Mouse (Mus musculus): ENCODE results near the gene Mvb12b. TPM values are rescaled to one million over a fixed set of nuclear protein-coding genes. Genes with fewer than 3 reads are reported as not detected.

Mvb12b gene
- polyA plus RNA-seq, 1 experiment from 2014 or later: 24.0 TPM

- Histone ChIP-seq H3K4me3 (replicated peaks; ENCODE audit: low read depth, low read length) (no peak overlapping the region), H3K36me3 (ENCODE audit: insufficient read depth, low read length) (no peaks in the 10 kb centered on the region), H3K27ac (no peak overlapping the region), H3K9me3 (replicated peaks; ENCODE audit: low read length) (no peaks in the 10 kb centered on the region), H3K27me3 (ENCODE audit: insufficient read depth, low read length) (no peaks in the 10 kb centered on the region), H3K4me2 (ENCODE audit: low read length) (no peak overlapping the region), H3K4me1 (replicated peaks; ENCODE audit: insufficient read depth, low read length) (no peaks in the 10 kb centered on the region), H3K9ac (ENCODE audit: low read depth, low read length) (no peak overlapping the region)
- ATAC-seq (replicated peaks; ENCODE audit: low FRiP score, low read depth): no peak
- TF ChIP-seq CTCF (IDR thresholded peaks at IDR 0.05; ENCODE audit: low read depth): peak; percentile 11; the same call in 1 of the 2 replicates
- no peak for DNase-seq (ENCODE audit: low spot score)
- WGBS: 76% methylated on average over 3 of the region's 3 CpGs
Observed at GRCm38 (mm10) chr2:33693931-33694330, 193.8 kb downstream of the Mvb12b start.

GRCm38 (mm10) chr2:33689880-33690462 lies 197.8 kb downstream of the Mvb12b start:
- Histone ChIP-seq H3K27me3 (ENCODE audit: insufficient read depth, low read length) (no peaks in the 10 kb centered on the region), H3K27ac (no peak overlapping the region), H3K36me3 (ENCODE audit: insufficient read depth, low read length) (no peaks in the 10 kb centered on the region), H3K9ac (ENCODE audit: low read depth, low read length) (no peak overlapping the region), H3K4me3 (replicated peaks; ENCODE audit: low read depth, low read length) (no peak overlapping the region), H3K4me2 (ENCODE audit: low read length) (no peak overlapping the region), H3K9me3 (replicated peaks; ENCODE audit: low read length) (no peaks in the 10 kb centered on the region), H3K4me1 (replicated peaks; ENCODE audit: insufficient read depth, low read length) (no peaks in the 10 kb centered on the region)
- DNase-seq (ENCODE audit: low spot score): peak; percentile 55
- WGBS: 26% methylated on average over 9 of the region's 9 CpGs
- TF ChIP-seq CTCF (IDR thresholded peaks at IDR 0.05; ENCODE audit: low read depth): peak; percentile 78
- ATAC-seq (replicated peaks; ENCODE audit: low FRiP score, low read depth): 0 out of 2 replicates have a peak, but pooled peaks have one; percentile 33

GRCm38 (mm10) chr2:33689155-33689879 lies 198.4 kb downstream of the Mvb12b start:
- no peak for ATAC-seq (replicated peaks; ENCODE audit: low FRiP score, low read depth)
- no peaks in the 10 kb centered on the region for H3K9me3 ChIP-seq (replicated peaks; ENCODE audit: low read length)
- 73% methylated on average over 23 of the region's 23 CpGs for WGBS
- no peak overlapping the region for H3K4me3 ChIP-seq (replicated peaks; ENCODE audit: low read depth, low read length)
- no peaks in the 10 kb centered on the region for H3K36me3 ChIP-seq (ENCODE audit: insufficient read depth, low read length)
- H3K4me2 ChIP-seq (ENCODE audit: low read length): no peak overlapping the region
- H3K27me3 ChIP-seq (ENCODE audit: insufficient read depth, low read length): no peaks in the 10 kb centered on the region
- no peak for TF ChIP-seq CTCF (IDR thresholded peaks at IDR 0.05; ENCODE audit: low read depth)
- no peak for DNase-seq (ENCODE audit: low spot score)
- no peak overlapping the region for H3K9ac ChIP-seq (ENCODE audit: low read depth, low read length)
- H3K4me1 ChIP-seq (replicated peaks; ENCODE audit: insufficient read depth, low read length): no peaks in the 10 kb centered on the region
- H3K27ac ChIP-seq: no peak overlapping the region

- Histone ChIP-seq H3K4me3 (replicated peaks; ENCODE audit: low read depth, low read length) (no peak overlapping the region), H3K4me2 (ENCODE audit: low read length) (no peak overlapping the region), H3K27me3 (ENCODE audit: insufficient read depth, low read length) (no peaks in the 10 kb centered on the region), H3K27ac (no peak overlapping the region), H3K36me3 (ENCODE audit: insufficient read depth, low read length) (no peaks in the 10 kb centered on the region), H3K9me3 (replicated peaks; ENCODE audit: low read length) (no peaks in the 10 kb centered on the region), H3K4me1 (replicated peaks; ENCODE audit: insufficient read depth, low read length) (no peaks in the 10 kb centered on the region), H3K9ac (ENCODE audit: low read depth, low read length) (no peak overlapping the region)
- DNase-seq (ENCODE audit: low spot score): no peak
- ATAC-seq (replicated peaks; ENCODE audit: low FRiP score, low read depth): no peak
- TF ChIP-seq CTCF (IDR thresholded peaks at IDR 0.05; ENCODE audit: low read depth): no peak
- WGBS: 48% methylated on average over 4 of the region's 4 CpGs
Observed at GRCm38 (mm10) chr2:33683594-33683993, 204.2 kb downstream of the Mvb12b start.

- H3K4me2 ChIP-seq (ENCODE audit: low read length): no peak overlapping the region
- DNase-seq (ENCODE audit: low spot score): no peak
- no peak for TF ChIP-seq CTCF (IDR thresholded peaks at IDR 0.05; ENCODE audit: low read depth)
- H3K27me3 ChIP-seq (ENCODE audit: insufficient read depth, low read length): no peaks in the 10 kb centered on the region
- H3K4me1 ChIP-seq (replicated peaks; ENCODE audit: insufficient read depth, low read length): no peaks in the 10 kb centered on the region
- no peak for ATAC-seq (replicated peaks; ENCODE audit: low FRiP score, low read depth)
- no peaks in the 10 kb centered on the region for H3K36me3 ChIP-seq (ENCODE audit: insufficient read depth, low read length)
- no peak overlapping the region for H3K9ac ChIP-seq (ENCODE audit: low read depth, low read length)
- 4% methylated on average over 6 of the region's 6 CpGs for WGBS
- no peak overlapping the region for H3K4me3 ChIP-seq (replicated peaks; ENCODE audit: low read depth, low read length)
- no peaks in the 10 kb centered on the region for H3K9me3 ChIP-seq (replicated peaks; ENCODE audit: low read length)
- H3K27ac ChIP-seq: no peak overlapping the region
Observed at GRCm38 (mm10) chr2:33683095-33683494, 204.7 kb downstream of the Mvb12b start.

GRCm38 (mm10) chr2:33682219-33682618 lies 205.5 kb downstream of the Mvb12b start:
- 14% methylated on average over 4 of the region's 4 CpGs for WGBS
- no peaks in the 10 kb centered on the region for H3K9me3 ChIP-seq (replicated peaks; ENCODE audit: low read length)
- H3K4me2 ChIP-seq (ENCODE audit: low read length): no peak overlapping the region
- no peak for ATAC-seq (replicated peaks; ENCODE audit: low FRiP score, low read depth)
- TF ChIP-seq CTCF (IDR thresholded peaks at IDR 0.05; ENCODE audit: low read depth): peak; percentile 93
- no peak overlapping the region for H3K27ac ChIP-seq
- H3K4me1 ChIP-seq (replicated peaks; ENCODE audit: insufficient read depth, low read length): no peaks in the 10 kb centered on the region
- peak; percentile 40 for DNase-seq (ENCODE audit: low spot score)
- H3K4me3 ChIP-seq (replicated peaks; ENCODE audit: low read depth, low read length): no peak overlapping the region
- no peaks in the 10 kb centered on the region for H3K36me3 ChIP-seq (ENCODE audit: insufficient read depth, low read length)
- no peaks in the 10 kb centered on the region for H3K27me3 ChIP-seq (ENCODE audit: insufficient read depth, low read length)
- no peak overlapping the region for H3K9ac ChIP-seq (ENCODE audit: low read depth, low read length)

Other genes with a start within 250 kb of the Mvb12b start
- 0.82 and 0.88 TPM in 2 replicates for gene Lmx1b, start 247.4 kb downstream of the Mvb12b start, polyA plus RNA-seq (2015; fragmentation: Nextera tagmentation; extraction: Ambion mirVana)